Mouse (Mus musculus) neural tube, embryonic 13.5 days (tissue): ENCODE measurements around the gene Map3k5. TPM values are rescaled to one million over a fixed set of nuclear protein-coding genes. Genes with fewer than 3 reads are reported as not detected.
A peak's percentile ranks its signal among the peaks of the same experiment; 100 is the strongest.

Experiments used
- ATAC-seq: fragments of 200-750 bp; cut with Nextera tagmentation; 2 replicates; pipeline ENCODE4 v1.8.0; 2017; ENCODE audit warnings: low read depth, mild to moderate bottlenecking, moderate TSS enrichment, moderate library complexity
- H3K27ac ChIP-seq: fragments of 300-500 bp; sonication (generic); replicated peaks from 2 replicates; pipeline ENCODE4 v1.5.1; 2015; ENCODE audit warnings: moderate library complexity, mild to moderate bottlenecking, inconsistent platforms
- H3K27me3 ChIP-seq: fragments of 300-500 bp; sonication (generic); 2 replicates; pipeline ENCODE4 v1.6.1; 2015; ENCODE audit warnings: mild to moderate bottlenecking, inconsistent platforms
- H3K36me3 ChIP-seq: fragments of 300-500 bp; sonication (generic); 2 replicates; pipeline ENCODE4 v1.6.1; 2015; ENCODE audit warnings: mild to moderate bottlenecking, inconsistent platforms
- H3K4me1 ChIP-seq: fragments of 300-500 bp; sonication (generic); replicated peaks from 2 replicates; pipeline ENCODE4 v1.6.1; 2015; ENCODE audit warnings: inconsistent platforms
- H3K4me2 ChIP-seq: fragments of 300-500 bp; sonication (generic); 2 replicates; pipeline ENCODE4 v1.6.1; 2015; ENCODE audit warnings: inconsistent platforms, mild to moderate bottlenecking, moderate library complexity
- H3K4me3 ChIP-seq: fragments of 300-500 bp; sonication (generic); 2 replicates; pipeline ENCODE4 v1.5.1; 2015; ENCODE audit warnings: mild to moderate bottlenecking, inconsistent platforms
- H3K9ac ChIP-seq: fragments of 300-500 bp; sonication (generic); 2 replicates; pipeline ENCODE4 v1.6.1; 2015; ENCODE audit warnings: moderate library complexity, mild to moderate bottlenecking, inconsistent platforms
- H3K9me3 ChIP-seq: fragments of 300-500 bp; sonication (generic); 2 replicates; pipeline ENCODE4 v1.6.1; 2016; ENCODE audit warnings: inconsistent platforms
- WGBS: fragments of 180-500 bp; shearing (Covaris S2); methylation state at CpG from one replicate; pipeline ENCODE4 v1.1.7; 2015; 5-methylcytosine and 5-hydroxymethylcytosine counted together
- polyA plus RNA-seq: library from polyadenylated mRNA; unstranded; fragments of >200 nt; fragmentation: Nextera tagmentation; extraction: Ambion mirVana; gene quantifications from 2 replicates; pipeline ENCODE4 v1.2.1, GENCODE M21; 2015

Gene Map3k5
- polyA plus RNA-seq, 1 experiment from 2014 or later, result 0.87 TPM

GRCm38 (mm10) chr10:20044051-20044450 is 109.8 kb downstream of the Map3k5 start:
- Histone ChIP-seq H3K27ac (no peak overlapping the region), H3K9ac (no peak overlapping the region), H3K36me3 (no peaks in the 10 kb centered on the region), H3K4me1 (peaks cover 4% of the 10 kb centered on the region; the same call in 1 of the 2 replicates), H3K27me3 (no peaks in the 10 kb centered on the region), H3K9me3 (no peaks in the 10 kb centered on the region), H3K4me3 (no peak overlapping the region), H3K4me2 (no peak overlapping the region)
- ATAC-seq, result no peak
- WGBS, result 100% methylated on average over 2 of the region's 2 CpGs

- H3K27ac ChIP-seq, result 0 out of 2 replicates have a peak overlapping the region, but pooled peaks have one; percentile 9
- no peak for ATAC-seq
Measured at GRCm38 (mm10) chr10:20045733-20046495, 111.6 kb downstream of the Map3k5 start.

GRCm38 (mm10) chr10:20056859-20057644 is 122.8 kb downstream of the Map3k5 start:
- no peaks in the 10 kb centered on the region for H3K36me3 ChIP-seq

More at GRCm38 (mm10) chr10:20045733-20046495, 111.6 kb downstream of the Map3k5 start:
- H3K27me3 ChIP-seq, result no peaks in the 10 kb centered on the region
- WGBS, result 58% methylated on average over 4 of the region's 4 CpGs
- H3K4me2 ChIP-seq, result no peak overlapping the region
- H3K36me3 ChIP-seq, result no peaks in the 10 kb centered on the region
- H3K4me1 ChIP-seq, result no peaks in the 10 kb centered on the region
- no peaks in the 10 kb centered on the region for H3K9me3 ChIP-seq
- no peak overlapping the region for H3K4me3 ChIP-seq
- no peak overlapping the region for H3K9ac ChIP-seq

GRCm38 (mm10) chr10:20058031-20058430 is 123.8 kb downstream of the Map3k5 start:
- H3K27me3 ChIP-seq, result no peaks in the 10 kb centered on the region
- H3K36me3 ChIP-seq, result no peaks in the 10 kb centered on the region
- H3K27ac ChIP-seq, result no peak overlapping the region
- H3K4me1 ChIP-seq, result no peaks in the 10 kb centered on the region
- no peak overlapping the region for H3K4me3 ChIP-seq
- no peak for ATAC-seq
- WGBS, result 91% methylated on average over 10 of the region's 10 CpGs
- no peak overlapping the region for H3K9ac ChIP-seq
- no peak overlapping the region for H3K4me2 ChIP-seq
- no peaks in the 10 kb centered on the region for H3K9me3 ChIP-seq

More at GRCm38 (mm10) chr10:20056859-20057644, 122.8 kb downstream of the Map3k5 start:
- Histone ChIP-seq H3K4me2 (no peak overlapping the region), H3K9me3 (no peaks in the 10 kb centered on the region), H3K27ac (no peak overlapping the region), H3K27me3 (no peaks in the 10 kb centered on the region), H3K9ac (no peak overlapping the region), H3K4me3 (no peak overlapping the region), H3K4me1 (no peaks in the 10 kb centered on the region)
- ATAC-seq, result no peak
- WGBS, result 90% methylated on average over 14 of the region's 14 CpGs

GRCm38 (mm10) chr10:20058841-20059240 is 124.6 kb downstream of the Map3k5 start:
- Histone ChIP-seq H3K4me1 (no peaks in the 10 kb centered on the region), H3K27ac (no peak overlapping the region), H3K9ac (no peak overlapping the region), H3K9me3 (no peaks in the 10 kb centered on the region), H3K27me3 (no peaks in the 10 kb centered on the region), H3K4me3 (no peak overlapping the region), H3K4me2 (no peak overlapping the region), H3K36me3 (no peaks in the 10 kb centered on the region)
- ATAC-seq, result no peak
- 84% methylated on average over 10 of the region's 10 CpGs for WGBS

GRCm38 (mm10) chr10:20060320-20060970 is 126.2 kb downstream of the Map3k5 start:
- no peak for ATAC-seq
- H3K27me3 ChIP-seq, result no peaks in the 10 kb centered on the region
- H3K36me3 ChIP-seq, result no peaks in the 10 kb centered on the region
- 76% methylated on average over 15 of the region's 15 CpGs for WGBS
- H3K4me3 ChIP-seq, result no peak overlapping the region
- H3K9me3 ChIP-seq, result no peaks in the 10 kb centered on the region
- H3K4me2 ChIP-seq, result no peak overlapping the region
- no peaks in the 10 kb centered on the region for H3K4me1 ChIP-seq
- no peak overlapping the region for H3K27ac ChIP-seq
- no peak overlapping the region for H3K9ac ChIP-seq

GRCm38 (mm10) chr10:20064556-20065207 is 130.4 kb downstream of the Map3k5 start:
- WGBS, result 80% methylated on average over 9 of the region's 9 CpGs
- no peaks in the 10 kb centered on the region for H3K9me3 ChIP-seq
- no peak for ATAC-seq

GRCm38 (mm10) chr10:20066069-20066665 is 131.9 kb downstream of the Map3k5 start:
- no peak for ATAC-seq
- no peaks in the 10 kb centered on the region for H3K36me3 ChIP-seq
- no peak overlapping the region for H3K4me3 ChIP-seq
- no peak overlapping the region for H3K27ac ChIP-seq
- no peak overlapping the region for H3K4me2 ChIP-seq
- H3K9me3 ChIP-seq, result no peaks in the 10 kb centered on the region
- no peaks in the 10 kb centered on the region for H3K4me1 ChIP-seq
- no peaks in the 10 kb centered on the region for H3K27me3 ChIP-seq
- no peak overlapping the region for H3K9ac ChIP-seq
- 93% methylated on average over 1 of the region's 1 CpGs for WGBS

More at GRCm38 (mm10) chr10:20064556-20065207, 130.4 kb downstream of the Map3k5 start:
- H3K27ac ChIP-seq, result no peak overlapping the region
- H3K4me2 ChIP-seq, result no peak overlapping the region
- H3K27me3 ChIP-seq, result no peaks in the 10 kb centered on the region
- no peak overlapping the region for H3K4me3 ChIP-seq
- no peaks in the 10 kb centered on the region for H3K4me1 ChIP-seq
- no peak overlapping the region for H3K9ac ChIP-seq
- H3K36me3 ChIP-seq, result no peaks in the 10 kb centered on the region

GRCm38 (mm10) chr10:20069771-20070460 is 135.6 kb downstream of the Map3k5 start:
- H3K27ac ChIP-seq, result no peak overlapping the region
- WGBS, result 94% methylated on average over 11 of the region's 11 CpGs
- no peak for ATAC-seq
- H3K9me3 ChIP-seq, result no peaks in the 10 kb centered on the region
- H3K9ac ChIP-seq, result no peak overlapping the region
- no peak overlapping the region for H3K4me3 ChIP-seq
- H3K27me3 ChIP-seq, result no peaks in the 10 kb centered on the region
- no peaks in the 10 kb centered on the region for H3K36me3 ChIP-seq
- H3K4me1 ChIP-seq, result no peaks in the 10 kb centered on the region
- no peak overlapping the region for H3K4me2 ChIP-seq

- H3K36me3 ChIP-seq, result no peaks in the 10 kb centered on the region
- 84% methylated on average over 14 of the region's 14 CpGs for WGBS
- H3K4me1 ChIP-seq, result no peaks in the 10 kb centered on the region
- no peak overlapping the region for H3K4me2 ChIP-seq
- H3K27ac ChIP-seq, result no peak overlapping the region
- ATAC-seq, result no peak
- no peak overlapping the region for H3K4me3 ChIP-seq
- H3K27me3 ChIP-seq, result no peaks in the 10 kb centered on the region
- no peaks in the 10 kb centered on the region for H3K9me3 ChIP-seq
- no peak overlapping the region for H3K9ac ChIP-seq
Measured at GRCm38 (mm10) chr10:20070576-20071109, 136.4 kb downstream of the Map3k5 start.

GRCm38 (mm10) chr10:20071716-20072115 is 137.4 kb downstream of the Map3k5 start:
- no peak overlapping the region for H3K4me2 ChIP-seq
- no peak overlapping the region for H3K27ac ChIP-seq
- no peaks in the 10 kb centered on the region for H3K4me1 ChIP-seq
- no peak for ATAC-seq
- WGBS, result 92% methylated on average over 6 of the region's 6 CpGs
- H3K27me3 ChIP-seq, result no peaks in the 10 kb centered on the region
- no peak overlapping the region for H3K4me3 ChIP-seq
- no peaks in the 10 kb centered on the region for H3K9me3 ChIP-seq
- no peaks in the 10 kb centered on the region for H3K36me3 ChIP-seq
- H3K9ac ChIP-seq, result no peak overlapping the region
